ENCODE assay signal across 17 mouse cellular contexts in genomic region chr9:58242696-58243095, GRCm38 (mm10). TPM values are rescaled to one million over a fixed set of nuclear protein-coding genes. Genes with fewer than 3 reads are reported as not detected.
DNase-seq lines count a peak whose midpoint lies in the region; ATAC-seq and TF ChIP-seq lines count a peak whose summit lies in the region.
"Had no signal": no experiment of that assay in that cellular context is flagged by ENCODE, and none has a peak within 500 bp of the region (broad histone marks: within the 10 kb centered on the region; RNA-seq: fewer than 3 reads in every experiment).

No protein-coding gene starts in this region.

- H3K4me3 ChIP-seq in gastrocnemius, adult 2 months: no peak overlapping the region
- H3K4me3 ChIP-seq in limb, embryonic 12.5 days (replicated peaks): no peak overlapping the region
- H3K4me3 ChIP-seq in limb, embryonic 10.5 days: no peak overlapping the region
- peak overlapping the region in 1 of 2 experiments; percentile 32; a peak in 2 of 4 replicates for H3K4me3 ChIP-seq in ES-E14 (ENCODE audit: insufficient read depth in 1 of 2, low read depth in 1 of 2, low read length in 2 of 2, poor library complexity in 1 of 2, severe bottlenecking in 1 of 2)
- no peak overlapping the region for H3K4me3 ChIP-seq in myocyte
- H3K4me3 ChIP-seq: embryonic facial prominence, embryonic 10.5 days; forebrain, embryonic 13.5 days had no signal

- no peak overlapping the region for H3ac ChIP-seq in myocyte (ENCODE audit: control insufficient read depth, insufficient read length)

- no peaks in the 10 kb centered on the region for H3K27me3 ChIP-seq in limb, embryonic 12.5 days
- H3K27me3 ChIP-seq in limb, embryonic 10.5 days (ENCODE audit: low read depth, poor library complexity, severe bottlenecking): no peaks in the 10 kb centered on the region
- no peaks in the 10 kb centered on the region for H3K27me3 ChIP-seq in myocyte (ENCODE audit: control insufficient read depth, insufficient read depth, insufficient read length)
- H3K27me3 ChIP-seq: forebrain, embryonic 13.5 days had no signal

- no peak for ATAC-seq in limb, embryonic 12.5 days (ENCODE audit: insufficient number of reproducible peaks, insufficient read depth, low FRiP score, low TSS enrichment, low read depth)
- ATAC-seq: forebrain, embryonic 13.5 days; hindbrain, postnatal 0 days had no signal

- peak overlapping the region; percentile 20; the same call in 1 of the 2 replicates for H3K27ac ChIP-seq in gastrocnemius, adult 2 months
- peak overlapping the region; percentile 68; the same call in 1 of the 2 replicates for H3K27ac ChIP-seq in limb, embryonic 12.5 days
- H3K27ac ChIP-seq in limb, embryonic 10.5 days: no peak overlapping the region
- H3K27ac ChIP-seq in ES-E14 (ENCODE audit: insufficient read depth, low read depth, low read length, poor library complexity, severe bottlenecking): peak overlapping the region; percentile 80; the same call in 1 of the 2 replicates
- H3K27ac ChIP-seq: embryonic facial prominence, embryonic 10.5 days; hindbrain, postnatal 0 days; macrophage had no signal

- H3K36me3 ChIP-seq in limb, embryonic 12.5 days: peaks cover 15% of the 10 kb centered on the region; the same call in 1 of the 2 replicates
- H3K36me3 ChIP-seq in limb, embryonic 10.5 days: peaks cover 31% of the 10 kb centered on the region
- peaks cover 45% of the 10 kb centered on the region for H3K36me3 ChIP-seq in ES-E14 (ENCODE audit: control insufficient read depth, insufficient read depth, low read length, poor library complexity, severe bottlenecking)
- H3K36me3 ChIP-seq in myocyte (ENCODE audit: control insufficient read depth, insufficient read depth): no peaks in the 10 kb centered on the region

- no peak overlapping the region for H3K9ac ChIP-seq in limb, embryonic 12.5 days (replicated peaks)
- H3K9ac ChIP-seq in ES-E14 (ENCODE audit: insufficient read depth, low read depth, low read length, poor library complexity, severe bottlenecking): peak overlapping the region; percentile 51; the same call in 1 of the 2 replicates
- H3K9ac ChIP-seq: forebrain, embryonic 13.5 days had no signal

- in situ Hi-C loops in ES-E14 (cut with MboI; ENCODE audit: low sequenced_read_pairs in 2 of 2, unreplicated experiment in 2 of 2): no loop called here

- 0 out of 2 replicates have a peak overlapping the region, but pooled peaks have one; percentile 3 for H3K4me2 ChIP-seq in limb, embryonic 12.5 days
- H3K4me2 ChIP-seq in myocyte (ENCODE audit: low read depth): peak overlapping the region; percentile 42
- H3K4me2 ChIP-seq: forebrain, embryonic 13.5 days had no signal

- 74% methylated on average over 5 of the region's 5 CpGs for WGBS in limb, embryonic 12.5 days
- WGBS in limb, embryonic 10.5 days: 89% methylated on average over 5 of the region's 5 CpGs

- H3K9me3 ChIP-seq in limb, embryonic 12.5 days: no peaks in the 10 kb centered on the region
- no peaks in the 10 kb centered on the region for H3K9me3 ChIP-seq in limb, embryonic 10.5 days (replicated peaks)
- no peaks in the 10 kb centered on the region for H3K9me3 ChIP-seq in ES-E14 (ENCODE audit: control insufficient read depth, insufficient read depth, low read depth, low read length)
- H3K9me3 ChIP-seq: embryonic facial prominence, embryonic 10.5 days; forebrain, embryonic 13.5 days had no signal

- no peak for DNase-seq in gastrocnemius, adult 2 months
- no peak for DNase-seq in gastrocnemius, postnatal 10 days
- DNase-seq in limb, embryonic 10.5 days (ENCODE audit: low spot score): no peak
- DNase-seq in ES-E14 (ENCODE audit: low read depth, low spot score): no peak
- DNase-seq in cerebellum, adult 9-10 months: no peak
- DNase-seq in urinary bladder, adult 2 months (ENCODE audit: low spot score): no peak
- DNase-seq: adrenal gland, postnatal 25 days; cerebellum, adult 11-12 months; kidney, postnatal 14 days; thymus, adult 2 months had no signal

- intact Hi-C loops in gastrocnemius, adult 2 months (cut with DNase I): no loop called here

- TF ChIP-seq POLR2A in myocyte (IDR thresholded peaks at IDR 0.05; ENCODE audit: insufficient read length, low read depth): no peak

- peaks cover 43% of the 10 kb centered on the region for H3K4me1 ChIP-seq in limb, embryonic 12.5 days (replicated peaks)
- H3K4me1 ChIP-seq in limb, embryonic 10.5 days: peaks cover 18% of the 10 kb centered on the region
- H3K4me1 ChIP-seq in ES-E14 (ENCODE audit: control insufficient read depth in 2 of 2, insufficient read depth in 2 of 2, low read length in 2 of 2, poor library complexity in 1 of 2): peaks cover 13 to 23% of the 10 kb centered on the region in 2 experiments

- TF ChIP-seq CTCF in gastrocnemius, adult 2 months (IDR thresholded peaks at IDR 0.05): no peak

- peaks cover 67% of the 10 kb centered on the region for H3K79me2 ChIP-seq in myocyte (ENCODE audit: control insufficient read depth, insufficient read depth)

TF ChIP-seq in ES-E14, 5 proteins besides CTCF, POLR2A, EP300 and RAD21:
- no peak for TF ChIP-seq CHD2 (IDR thresholded peaks at IDR 0.05; ENCODE audit: low read depth, low read length)

TF ChIP-seq in myocyte, 11 proteins besides CTCF, POLR2A, EP300 and RAD21:
- TF ChIP-seq REST (IDR thresholded peaks at IDR 0.05; ENCODE audit: insufficient read depth, insufficient read length) (no peak), MYOD1 (IDR thresholded peaks at IDR 0.05; ENCODE audit: control insufficient read depth in 1 of 3, insufficient read length in 2 of 3, low read depth in 2 of 3) (no peak), TCF3 (IDR thresholded peaks at IDR 0.05; ENCODE audit: insufficient read length, low read depth) (no peak), CEBPB (IDR thresholded peaks at IDR 0.05; ENCODE audit: insufficient read depth, poor library complexity, severe bottlenecking) (no peak), E2F4 (IDR thresholded peaks at IDR 0.05; ENCODE audit: insufficient read depth) (no peak), POLR2AphosphoS2 (IDR thresholded peaks at IDR 0.05; ENCODE audit: insufficient read length, low read depth) (no peak), USF1 (IDR thresholded peaks at IDR 0.05; ENCODE audit: low read depth) (no peak), SRF (IDR thresholded peaks at IDR 0.05; ENCODE audit: control insufficient read depth, insufficient read length, low read depth) (no peak), MYOG (IDR thresholded peaks at IDR 0.05; ENCODE audit: control insufficient read depth in 1 of 3, insufficient read depth in 1 of 3, insufficient read length in 2 of 3, low read depth in 2 of 3) (no peak)

RNA-seq across cellular contexts. Expression of gene Pml, which starts 6.9 kb away (rescaled TPM):
- total RNA-seq in gastrocnemius, adult 2 months (2021): 1 to 10 TPM; 4.1 to 4.5 TPM
- total RNA-seq in gastrocnemius, postnatal 10 days (2021): 10 to 100 TPM in 1 of 2 experiments, 1 to 10 TPM in 1; 7.3 to 12.6 TPM
- 16.1 and 18.4 TPM in 2 replicates for polyA plus RNA-seq in limb, embryonic 12.5 days (2016; fragmentation: Nextera tagmentation; extraction: Ambion mirVana)
- 20.5 and 21.0 TPM in 2 replicates for polyA plus RNA-seq in limb, embryonic 10.5 days (2016; fragmentation: Nextera tagmentation; extraction: Ambion mirVana)
- total RNA-seq in ES-E14 (2012; rRNA removed): 72.6 and 112 TPM in 2 replicates
- 15.5 TPM for polyA plus RNA-seq in myocyte (2012; fragmentation: generic; extraction: Trizol)
- 14.2 and 21.8 TPM in 2 replicates for polyA plus RNA-seq in urinary bladder, adult 2 months (2012; rRNA removed)

RNA-seq across cellular contexts. Expression of gene Stoml1, which starts 10.3 kb away (rescaled TPM):
- total RNA-seq in gastrocnemius, adult 2 months (2021): 1 to 10 TPM; 6.8 to 7.3 TPM
- total RNA-seq in gastrocnemius, postnatal 10 days (2021): 10 to 100 TPM in 1 of 2 experiments, 1 to 10 TPM in 1; 9.1 to 12.3 TPM
- polyA plus RNA-seq in limb, embryonic 12.5 days (2016; fragmentation: Nextera tagmentation; extraction: Ambion mirVana): 33.6 and 35.3 TPM in 2 replicates
- polyA plus RNA-seq in limb, embryonic 10.5 days (2016; fragmentation: Nextera tagmentation; extraction: Ambion mirVana): 21.8 and 26.1 TPM in 2 replicates
- total RNA-seq in ES-E14 (2012; rRNA removed): 51.7 and 95.7 TPM in 2 replicates
- 37.9 TPM for polyA plus RNA-seq in myocyte (2012; fragmentation: generic; extraction: Trizol)
- polyA plus RNA-seq in urinary bladder, adult 2 months (2012; rRNA removed): 60.9 and 66.9 TPM in 2 replicates

RNA-seq across cellular contexts. Expression of gene Islr2, which starts 38.6 kb away (rescaled TPM):
- 1 to 10 TPM; 2.6 to 3.3 TPM for total RNA-seq in gastrocnemius, adult 2 months (2021)
- total RNA-seq in gastrocnemius, postnatal 10 days (2021): 1 to 10 TPM; 4.3 to 4.5 TPM
- 1.4 and 1.8 TPM in 2 replicates for polyA plus RNA-seq in limb, embryonic 12.5 days (2016; fragmentation: Nextera tagmentation; extraction: Ambion mirVana)
- 0.11 TPM in 1 of 2 replicates, not detected in the other for polyA plus RNA-seq in limb, embryonic 10.5 days (2016; fragmentation: Nextera tagmentation; extraction: Ambion mirVana)
- 7.8 and 12.8 TPM in 2 replicates for total RNA-seq in ES-E14 (2012; rRNA removed)
- 0.32 TPM for polyA plus RNA-seq in myocyte (2012; fragmentation: generic; extraction: Trizol)
- polyA plus RNA-seq in urinary bladder, adult 2 months (2012; rRNA removed): 0.15 and 0.19 TPM in 2 replicates
- total RNA-seq: granulocyte monocyte progenitor cell, adult 5-6 weeks had no signal
- polyA plus RNA-seq: macrophage had no signal

RNA-seq across cellular contexts. Expression of gene Islr, which starts 38.6 kb away (rescaled TPM):
- total RNA-seq in gastrocnemius, adult 2 months (2021): 10 to 100 TPM; 11.9 to 26.1 TPM
- 100 to 1,000 TPM in 1 of 2 experiments, 10 to 100 TPM in 1; 98.8 to 119 TPM for total RNA-seq in gastrocnemius, postnatal 10 days (2021)
- 109 and 120 TPM in 2 replicates for polyA plus RNA-seq in limb, embryonic 12.5 days (2016; fragmentation: Nextera tagmentation; extraction: Ambion mirVana)
- polyA plus RNA-seq in limb, embryonic 10.5 days (2016; fragmentation: Nextera tagmentation; extraction: Ambion mirVana): 9.5 and 33.2 TPM in 2 replicates
- 0.22 and 0.26 TPM in 2 replicates for total RNA-seq in ES-E14 (2012; rRNA removed)
- 30.3 TPM for polyA plus RNA-seq in myocyte (2012; fragmentation: generic; extraction: Trizol)
- 137 and 139 TPM in 2 replicates for polyA plus RNA-seq in urinary bladder, adult 2 months (2012; rRNA removed)
- polyA plus RNA-seq: macrophage had no signal
